Mouse (Mus musculus) midbrain, embryonic 10.5 days (tissue): ENCODE data around the gene Hoxd3. TPM values are rescaled to one million over a fixed set of nuclear protein-coding genes. Genes with fewer than 3 reads are reported as not detected.

Experiments
- DNase-seq: peaks from one replicate; pipeline ENCODE4 v3.0.0-alpha.2; 2017; ENCODE audit warnings: low spot score
- H3K27ac ChIP-seq: fragments of 300-500 bp; sonication (generic); replicated peaks from 2 replicates; pipeline ENCODE4 v1.5.1; 2016; ENCODE audit warnings: mild to moderate bottlenecking
- H3K27me3 ChIP-seq: fragments of 300-500 bp; sonication (generic); 2 replicates; pipeline ENCODE4 v1.6.1; 2016; ENCODE audit warnings: low read depth, mild to moderate bottlenecking; ENCODE audit not compliant: poor library complexity, severe bottlenecking
- H3K36me3 ChIP-seq: fragments of 300-500 bp; sonication (generic); 2 replicates; pipeline ENCODE4 v1.6.1; 2016; ENCODE audit warnings: mild to moderate bottlenecking, moderate library complexity
- H3K4me1 ChIP-seq: fragments of 300-500 bp; sonication (generic); 2 replicates; pipeline ENCODE4 v1.6.1; 2016
- H3K4me3 ChIP-seq: fragments of 300-500 bp; sonication (generic); 2 replicates; pipeline ENCODE4 v1.5.1; 2016; ENCODE audit warnings: mild to moderate bottlenecking, moderate library complexity
- H3K9me3 ChIP-seq: fragments of 300-500 bp; sonication (generic); replicated peaks from 2 replicates; pipeline ENCODE4 v1.6.1; 2016; ENCODE audit warnings: mild to moderate bottlenecking
- WGBS: fragments of 180-500 bp; shearing (Covaris S2); methylation state at CpG from one replicate; pipeline ENCODE4 v1.1.7; 2016; 5-methylcytosine and 5-hydroxymethylcytosine counted together
- polyA plus RNA-seq: library from polyadenylated mRNA; unstranded; fragments of >200 nt; fragmentation: Nextera tagmentation; extraction: Ambion mirVana; gene quantifications from 2 replicates; pipeline ENCODE4 v1.2.1, GENCODE M21; 2016

The Hoxd3 gene
- polyA plus RNA-seq, 1 experiment from 2014 or later, result 0.06 TPM

GRCm38 (mm10) chr2:74672481-74673362 is 39.0 kb upstream of the Hoxd3 start:
- H3K27ac ChIP-seq, result no peak overlapping the region
- H3K4me1 ChIP-seq, result peaks cover 22% of the 10 kb centered on the region
- no peaks in the 10 kb centered on the region for H3K36me3 ChIP-seq
- H3K9me3 ChIP-seq, result no peaks in the 10 kb centered on the region
- WGBS, result under 1% methylated on average over 40 of the region's 40 CpGs
- H3K27me3 ChIP-seq, result peaks cover 100% of the 10 kb centered on the region
- peak overlapping the region; percentile 38 for H3K4me3 ChIP-seq
- DNase-seq, result peak; percentile 84

- Histone ChIP-seq H3K27me3 (peaks cover 100% of the 10 kb centered on the region), H3K36me3 (no peaks in the 10 kb centered on the region), H3K4me3 (no peak overlapping the region), H3K27ac (no peak overlapping the region), H3K9me3 (no peaks in the 10 kb centered on the region), H3K4me1 (peaks cover 11% of the 10 kb centered on the region; the same call in 1 of the 2 replicates)
- no peak for DNase-seq
- 2% methylated on average over 24 of the region's 24 CpGs for WGBS
Observed at GRCm38 (mm10) chr2:74673835-74674425, 37.8 kb upstream of the Hoxd3 start.

GRCm38 (mm10) chr2:74674881-74675665 is 36.7 kb upstream of the Hoxd3 start, which contains the start of gene Hoxd12:
Gene Hoxd12, plus strand, starts transcription at chr2:74675013.
- peak; percentile 54 for DNase-seq
- 2% methylated on average over 47 of the region's 47 CpGs for WGBS
- H3K27ac ChIP-seq, result no peak within 1 kb of the TSS

GRCm38 (mm10) chr2:74675666-74676282 is 36.0 kb upstream of the Hoxd3 start:
- Histone ChIP-seq H3K27ac (no peak overlapping the region), H3K4me3 (no peak overlapping the region), H3K27me3 (peaks cover 100% of the 10 kb centered on the region), H3K4me1 (peaks cover 11% of the 10 kb centered on the region; the same call in 1 of the 2 replicates), H3K9me3 (no peaks in the 10 kb centered on the region), H3K36me3 (no peaks in the 10 kb centered on the region)
- peak; percentile 46 for DNase-seq
- WGBS, result 4% methylated on average over 24 of the region's 24 CpGs

More at GRCm38 (mm10) chr2:74674881-74675665, 36.7 kb upstream of the Hoxd3 start, which contains the start of gene Hoxd12:
- Histone ChIP-seq H3K36me3 (no peaks in the 10 kb centered on the region), H3K9me3 (no peaks in the 10 kb centered on the region), H3K4me3 (no peak within 1 kb of the TSS), H3K4me1 (peaks cover 11% of the 10 kb centered on the region; the same call in 1 of the 2 replicates), H3K27me3 (peaks cover 100% of the 10 kb centered on the region)

GRCm38 (mm10) chr2:74676376-74677052 is 35.2 kb upstream of the Hoxd3 start:
- peak; percentile 35 for DNase-seq
- Histone ChIP-seq H3K4me1 (peaks cover 11% of the 10 kb centered on the region; the same call in 1 of the 2 replicates), H3K36me3 (no peaks in the 10 kb centered on the region), H3K27ac (no peak overlapping the region), H3K9me3 (no peaks in the 10 kb centered on the region), H3K4me3 (no peak overlapping the region), H3K27me3 (peaks cover 100% of the 10 kb centered on the region)
- WGBS, result 1% methylated on average over 9 of the region's 9 CpGs

- no peak overlapping the region for H3K4me3 ChIP-seq
- H3K27me3 ChIP-seq, result peaks cover 100% of the 10 kb centered on the region
- 9% methylated on average over 2 of the region's 2 CpGs for WGBS
- H3K4me1 ChIP-seq, result peaks cover 16% of the 10 kb centered on the region
- H3K9me3 ChIP-seq, result no peaks in the 10 kb centered on the region
- peak; percentile 21 for DNase-seq
- no peaks in the 10 kb centered on the region for H3K36me3 ChIP-seq
- no peak overlapping the region for H3K27ac ChIP-seq
Observed at GRCm38 (mm10) chr2:74677106-74677505, 34.6 kb upstream of the Hoxd3 start.

- Histone ChIP-seq H3K9me3 (no peaks in the 10 kb centered on the region), H3K27ac (no peak within 1 kb of the TSS), H3K4me3 (no peak within 1 kb of the TSS), H3K36me3 (no peaks in the 10 kb centered on the region), H3K4me1 (peaks cover 15% of the 10 kb centered on the region), H3K27me3 (peaks cover 100% of the 10 kb centered on the region)
- peak; percentile 50 for DNase-seq
- WGBS, result 2% methylated on average over 15 of the region's 15 CpGs
Observed at GRCm38 (mm10) chr2:74678891-74679595, 32.7 kb upstream of the Hoxd3 start, which contains the start of gene Hoxd11. Gene Hoxd11, plus strand, starts transcription at chr2:74679557.

- no peaks in the 10 kb centered on the region for H3K9me3 ChIP-seq
- peak; percentile 56 for DNase-seq
- 1% methylated on average over 26 of the region's 26 CpGs for WGBS
- peaks cover 100% of the 10 kb centered on the region for H3K27me3 ChIP-seq
- peaks cover 14% of the 10 kb centered on the region for H3K4me1 ChIP-seq
- H3K36me3 ChIP-seq, result no peaks in the 10 kb centered on the region
- H3K27ac ChIP-seq, result no peak overlapping the region
- H3K4me3 ChIP-seq, result no peak overlapping the region
Observed at GRCm38 (mm10) chr2:74679596-74679971, 32.1 kb upstream of the Hoxd3 start.

GRCm38 (mm10) chr2:74679980-74680379 is 31.7 kb upstream of the Hoxd3 start:
- no peak overlapping the region for H3K27ac ChIP-seq
- WGBS, result under 1% methylated on average over 23 of the region's 23 CpGs

GRCm38 (mm10) chr2:74680561-74681398 is 30.9 kb upstream of the Hoxd3 start:
- Histone ChIP-seq H3K27me3 (peaks cover 100% of the 10 kb centered on the region), H3K4me3 (no peak overlapping the region), H3K4me1 (peaks cover 14% of the 10 kb centered on the region), H3K9me3 (no peaks in the 10 kb centered on the region), H3K36me3 (no peaks in the 10 kb centered on the region), H3K27ac (no peak overlapping the region)
- DNase-seq, result peak; percentile 39
- WGBS, result under 1% methylated on average over 21 of the region's 21 CpGs

More at GRCm38 (mm10) chr2:74679980-74680379, 31.7 kb upstream of the Hoxd3 start:
- no peak for DNase-seq
- Histone ChIP-seq H3K36me3 (no peaks in the 10 kb centered on the region), H3K4me1 (peaks cover 14% of the 10 kb centered on the region), H3K27me3 (peaks cover 100% of the 10 kb centered on the region), H3K4me3 (no peak overlapping the region), H3K9me3 (no peaks in the 10 kb centered on the region)
